Mouse (Mus musculus): ENCODE measurements around the gene Rpl22.

DNA sequence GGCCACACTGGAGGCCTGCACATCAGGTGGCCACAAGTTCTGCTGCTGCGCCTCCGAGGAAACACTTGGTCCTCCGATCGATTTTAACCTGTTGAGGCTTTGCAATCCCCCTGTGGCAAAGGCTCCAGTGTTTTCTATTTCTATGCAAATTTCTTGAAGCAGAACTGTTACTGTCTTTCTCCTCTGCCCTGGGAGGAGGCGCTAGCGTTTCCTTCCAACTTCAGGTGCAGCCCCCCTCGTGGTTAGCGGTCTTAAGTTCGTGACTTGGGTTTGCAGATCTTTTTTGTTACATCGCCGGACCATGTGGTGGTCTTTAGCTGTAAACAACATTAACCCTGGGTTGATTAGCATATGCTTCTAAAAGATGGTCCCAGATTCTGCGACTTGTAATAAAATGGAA lies 8.0 kb downstream of the Rpl22 start:
- TF ChIP-seq GATA1 (IDR thresholded peaks at IDR 0.05; ENCODE audit: borderline replicate concordance, low read length) (no peak), FLI1 (IDR thresholded peaks at IDR 0.05; ENCODE audit: low read length) (no peak)
